Mouse (Mus musculus): Measurements from ENCODE around the gene Gm39653. TPM values are rescaled to one million over a fixed set of nuclear protein-coding genes. Genes with fewer than 3 reads are reported as not detected.
"Not testable (repeated sequence)": the region's sequence is repeated elsewhere in the genome, so short reads cannot be mapped to it uniquely, and the experiment has no call there.

The Gm39653 gene
- polyA plus RNA-seq, 1 experiment, result not detected

GRCm38 (mm10) chr1:63579153-63579552 lies 36.6 kb upstream of the Gm39653 start:
- H3K27ac ChIP-seq (ENCODE audit: insufficient read depth, low read depth, low read length), result no peak overlapping the region
- 75% methylated on average over 8 of the region's 8 CpGs for WGBS
- H3K4me3 ChIP-seq (ENCODE audit: low read depth, low read length), result no peak overlapping the region
- no peaks in the 10 kb centered on the region; the same call in 1 of the 2 replicates for H3K27me3 ChIP-seq (ENCODE audit: control insufficient read depth, insufficient read depth, low read length)
- TF ChIP-seq POLR2A (IDR thresholded peaks at IDR 0.05; ENCODE audit: low read depth, low read length) (no peak), CTCF (IDR thresholded peaks at IDR 0.05; ENCODE audit: extremely low read depth, insufficient read length, insufficient replicate concordance, low read depth, low read length) (no peak)
- no peaks in the 10 kb centered on the region for H3K4me1 ChIP-seq (ENCODE audit: control insufficient read depth, insufficient read depth, insufficient read length, low read length)
- no peaks in the 10 kb centered on the region for H3K36me3 ChIP-seq (ENCODE audit: control insufficient read depth, insufficient read depth, low read length)

- WGBS, result 75% methylated on average over 7 of the region's 7 CpGs
Observed at GRCm38 (mm10) chr1:63586869-63587268, 28.9 kb upstream of the Gm39653 start.

GRCm38 (mm10) chr1:63603870-63604500 lies 11.8 kb upstream of the Gm39653 start:
- Histone ChIP-seq H3K27me3 (ENCODE audit: control insufficient read depth, insufficient read depth, low read length) (no peaks in the 10 kb centered on the region), H3K4me3 (ENCODE audit: low read depth, low read length) (no peak overlapping the region), H3K27ac (ENCODE audit: insufficient read depth, low read depth, low read length) (no peak overlapping the region), H3K4me1 (ENCODE audit: control insufficient read depth, insufficient read depth, insufficient read length, low read length) (no peaks in the 10 kb centered on the region), H3K36me3 (ENCODE audit: control insufficient read depth, insufficient read depth, low read length) (no peaks in the 10 kb centered on the region)
- TF ChIP-seq CTCF (IDR thresholded peaks at IDR 0.05; ENCODE audit: extremely low read depth, insufficient read length, insufficient replicate concordance, low read depth, low read length), result no peak
- no peak for TF ChIP-seq POLR2A (IDR thresholded peaks at IDR 0.05; ENCODE audit: low read depth, low read length)
- 15% methylated on average over 3 of the region's 3 CpGs for WGBS

More at GRCm38 (mm10) chr1:63586869-63587268, 28.9 kb upstream of the Gm39653 start:
- no peaks in the 10 kb centered on the region for H3K4me1 ChIP-seq (ENCODE audit: control insufficient read depth, insufficient read depth, insufficient read length, low read length)
- no peak overlapping the region for H3K27ac ChIP-seq (ENCODE audit: insufficient read depth, low read depth, low read length)
- no peak overlapping the region for H3K4me3 ChIP-seq (ENCODE audit: low read depth, low read length)
- no peaks in the 10 kb centered on the region for H3K27me3 ChIP-seq (ENCODE audit: control insufficient read depth, insufficient read depth, low read length)
- TF ChIP-seq CTCF (IDR thresholded peaks at IDR 0.05; ENCODE audit: extremely low read depth, insufficient read length, insufficient replicate concordance, low read depth, low read length) (no peak), POLR2A (IDR thresholded peaks at IDR 0.05; ENCODE audit: low read depth, low read length) (no peak)
- no peaks in the 10 kb centered on the region for H3K36me3 ChIP-seq (ENCODE audit: control insufficient read depth, insufficient read depth, low read length)

- Histone ChIP-seq H3K4me1 (ENCODE audit: control insufficient read depth, insufficient read depth, insufficient read length, low read length) (no peaks in the 10 kb centered on the region), H3K27me3 (ENCODE audit: control insufficient read depth, insufficient read depth, low read length) (no peaks in the 10 kb centered on the region; the same call in 1 of the 2 replicates), H3K27ac (ENCODE audit: insufficient read depth, low read depth, low read length) (no peak overlapping the region), H3K36me3 (ENCODE audit: control insufficient read depth, insufficient read depth, low read length) (no peaks in the 10 kb centered on the region), H3K4me3 (ENCODE audit: low read depth, low read length) (no peak overlapping the region)
- WGBS, result 91% methylated on average over 4 of the region's 4 CpGs
- no peak for TF ChIP-seq POLR2A (IDR thresholded peaks at IDR 0.05; ENCODE audit: low read depth, low read length)
- no peak for TF ChIP-seq CTCF (IDR thresholded peaks at IDR 0.05; ENCODE audit: extremely low read depth, insufficient read length, insufficient replicate concordance, low read depth, low read length)
Observed at GRCm38 (mm10) chr1:63609613-63610012, 6.2 kb upstream of the Gm39653 start.

GRCm38 (mm10) chr1:63614594-63614993 lies 1.2 kb upstream of the Gm39653 start:
- H3K4me1 ChIP-seq (ENCODE audit: control insufficient read depth, insufficient read depth, insufficient read length, low read length), result no peaks in the 10 kb centered on the region
- no peak overlapping the region for H3K27ac ChIP-seq (ENCODE audit: insufficient read depth, low read depth, low read length)
- no peaks in the 10 kb centered on the region for H3K36me3 ChIP-seq (ENCODE audit: control insufficient read depth, insufficient read depth, low read length)
- 3% methylated on average over 11 of the region's 11 CpGs for WGBS
- no peak for TF ChIP-seq CTCF (IDR thresholded peaks at IDR 0.05; ENCODE audit: extremely low read depth, insufficient read length, insufficient replicate concordance, low read depth, low read length)
- no peak for TF ChIP-seq POLR2A (IDR thresholded peaks at IDR 0.05; ENCODE audit: low read depth, low read length)
- no peaks in the 10 kb centered on the region; the same call in 1 of the 2 replicates for H3K27me3 ChIP-seq (ENCODE audit: control insufficient read depth, insufficient read depth, low read length)
- no peak overlapping the region for H3K4me3 ChIP-seq (ENCODE audit: low read depth, low read length)

- no peaks in the 10 kb centered on the region for H3K4me1 ChIP-seq (ENCODE audit: control insufficient read depth, insufficient read depth, insufficient read length, low read length)
- no peaks in the 10 kb centered on the region for H3K27me3 ChIP-seq (ENCODE audit: control insufficient read depth, insufficient read depth, low read length)
- H3K36me3 ChIP-seq (ENCODE audit: control insufficient read depth, insufficient read depth, low read length), result no peaks in the 10 kb centered on the region
- no peak overlapping the region for H3K27ac ChIP-seq (ENCODE audit: insufficient read depth, low read depth, low read length)
- WGBS, result 54% methylated on average over 2 of the region's 2 CpGs
- TF ChIP-seq POLR2A (IDR thresholded peaks at IDR 0.05; ENCODE audit: low read depth, low read length) (no peak), CTCF (IDR thresholded peaks at IDR 0.05; ENCODE audit: extremely low read depth, insufficient read length, insufficient replicate concordance, low read depth, low read length) (no peak)
- H3K4me3 ChIP-seq (ENCODE audit: low read depth, low read length), result no peak overlapping the region
Observed at GRCm38 (mm10) chr1:63628211-63628610, 12.4 kb downstream of the Gm39653 start.

GRCm38 (mm10) chr1:63630390-63630789 lies 14.6 kb downstream of the Gm39653 start:
- H3K4me3 ChIP-seq (ENCODE audit: low read depth, low read length); H3K27me3 ChIP-seq (ENCODE audit: control insufficient read depth, insufficient read depth, low read length); H3K4me1 ChIP-seq (ENCODE audit: control insufficient read depth, insufficient read depth, insufficient read length, low read length): not testable (repeated sequence)

More at GRCm38 (mm10) chr1:63630390-63630789, 14.6 kb downstream of the Gm39653 start:
- H3K27ac ChIP-seq (ENCODE audit: insufficient read depth, low read depth, low read length); H3K36me3 ChIP-seq (ENCODE audit: control insufficient read depth, insufficient read depth, low read length): not testable (repeated sequence)

All from small intestine, adult 2 months (tissue).